Mouse (Mus musculus) bone marrow, adult 2 months (tissue): ENCODE data around the gene Cyth1.

Experiments
- CTCF ChIP-seq: fragments of 200-500 bp; IDR thresholded peaks from 2 replicates; pipeline ENCODE4 v1.5.1; 2011; ENCODE audit warnings: low read length, control low read depth; ENCODE audit not compliant: control insufficient read depth, insufficient read depth
- POLR2A ChIP-seq: fragments of 200-500 bp; IDR thresholded peaks from 2 replicates; pipeline ENCODE4 v1.6.1; 2011; ENCODE audit warnings: low read depth, mild to moderate bottlenecking, control low read depth, low read length, borderline replicate concordance; ENCODE audit not compliant: control insufficient read depth

- TF ChIP-seq CTCF (no peak), POLR2A (no peak)
Observed at GRCm38 (mm10) chr11:118219066-118219465, 29.3 kb downstream of the Cyth1 start.
